Mouse (Mus musculus) hindbrain, embryonic 13.5 days (tissue): ENCODE data around the gene P4ha2. TPM values are rescaled to one million over a fixed set of nuclear protein-coding genes. Genes with fewer than 3 reads are reported as not detected.

ENCODE experiments used
- ATAC-seq: fragments of 200-750 bp; cut with Nextera tagmentation; 2 replicates; pipeline ENCODE4 v1.8.0; 2017; ENCODE audit warnings: moderate TSS enrichment; ENCODE audit not compliant: low FRiP score
- H3K27ac ChIP-seq: fragments of 300-500 bp; sonication (generic); 2 replicates; pipeline ENCODE4 v1.5.1; 2015; ENCODE audit warnings: inconsistent platforms, mild to moderate bottlenecking, moderate library complexity
- H3K27me3 ChIP-seq: fragments of 300-500 bp; sonication (generic); 2 replicates; pipeline ENCODE4 v1.6.1; 2015; ENCODE audit warnings: mild to moderate bottlenecking, inconsistent platforms
- H3K36me3 ChIP-seq: fragments of 300-500 bp; sonication (generic); 2 replicates; pipeline ENCODE4 v1.6.1; 2015; ENCODE audit warnings: mild to moderate bottlenecking, inconsistent platforms
- H3K4me1 ChIP-seq: fragments of 300-500 bp; sonication (generic); replicated peaks from 2 replicates; pipeline ENCODE4 v1.6.1; 2015; ENCODE audit warnings: inconsistent platforms
- H3K4me2 ChIP-seq: fragments of 300-500 bp; sonication (generic); 2 replicates; pipeline ENCODE4 v1.6.1; 2015; ENCODE audit warnings: inconsistent platforms, mild to moderate bottlenecking, moderate library complexity
- H3K4me3 ChIP-seq: fragments of 300-500 bp; sonication (generic); 2 replicates; pipeline ENCODE4 v1.5.1; 2015; ENCODE audit warnings: mild to moderate bottlenecking, inconsistent platforms
- H3K9ac ChIP-seq: fragments of 300-500 bp; sonication (generic); 2 replicates; pipeline ENCODE4 v1.6.1; 2015; ENCODE audit warnings: mild to moderate bottlenecking, inconsistent platforms
- H3K9me3 ChIP-seq: fragments of 300-500 bp; sonication (generic); 2 replicates; pipeline ENCODE4 v1.6.1; 2016; ENCODE audit warnings: inconsistent platforms
- WGBS: fragments of 180-500 bp; shearing (Covaris S2); methylation state at CpG from one replicate; pipeline ENCODE4 v1.1.7; 2015; 5-methylcytosine and 5-hydroxymethylcytosine counted together
- polyA plus RNA-seq: library from polyadenylated mRNA; unstranded; fragments of >200 nt; fragmentation: Nextera tagmentation; extraction: Ambion mirVana; gene quantifications from 2 replicates; pipeline ENCODE4 v1.2.1, GENCODE M21; 2015

Gene P4ha2
- polyA plus RNA-seq, 1 experiment from 2014 or later = 10.9 TPM

GRCm38 (mm10) chr11:54152957-54153356 lies 53.1 kb downstream of the P4ha2 start:
- Histone ChIP-seq H3K27me3 (no peaks in the 10 kb centered on the region), H3K4me1 (no peaks in the 10 kb centered on the region), H3K9ac (no peak overlapping the region), H3K27ac (no peak overlapping the region), H3K36me3 (no peaks in the 10 kb centered on the region), H3K4me2 (no peak overlapping the region), H3K4me3 (no peak overlapping the region), H3K9me3 (no peaks in the 10 kb centered on the region)
- 91% methylated on average over 3 of the region's 3 CpGs for WGBS
- ATAC-seq = no peak

- ATAC-seq = no peak
- 86% methylated on average over 6 of the region's 6 CpGs for WGBS
- H3K9me3 ChIP-seq = no peaks in the 10 kb centered on the region
- H3K27ac ChIP-seq = no peak overlapping the region
- H3K4me3 ChIP-seq = no peak overlapping the region
- no peaks in the 10 kb centered on the region for H3K4me1 ChIP-seq
- no peak overlapping the region for H3K4me2 ChIP-seq
- no peak overlapping the region for H3K9ac ChIP-seq
- no peaks in the 10 kb centered on the region for H3K27me3 ChIP-seq
- H3K36me3 ChIP-seq = no peaks in the 10 kb centered on the region
These were observed 56.0 kb downstream of the P4ha2 start for GRCm38 (mm10) chr11:54155864-54156263.

- Histone ChIP-seq H3K27ac (no peak overlapping the region), H3K4me3 (no peak overlapping the region), H3K4me1 (no peaks in the 10 kb centered on the region), H3K4me2 (no peak overlapping the region), H3K27me3 (no peaks in the 10 kb centered on the region), H3K9me3 (no peaks in the 10 kb centered on the region), H3K9ac (no peak overlapping the region), H3K36me3 (no peaks in the 10 kb centered on the region)
- ATAC-seq = no peak
These were observed 56.6 kb downstream of the P4ha2 start for GRCm38 (mm10) chr11:54156504-54156903.

GRCm38 (mm10) chr11:54157586-54157985 lies 57.7 kb downstream of the P4ha2 start:
- Histone ChIP-seq H3K4me2 (no peak overlapping the region), H3K9ac (no peak overlapping the region), H3K9me3 (no peaks in the 10 kb centered on the region), H3K36me3 (no peaks in the 10 kb centered on the region), H3K27ac (no peak overlapping the region), H3K4me1 (no peaks in the 10 kb centered on the region), H3K4me3 (no peak overlapping the region), H3K27me3 (no peaks in the 10 kb centered on the region)
- no peak for ATAC-seq
- WGBS = 90% methylated on average over 8 of the region's 8 CpGs

GRCm38 (mm10) chr11:54160435-54160834 lies 60.5 kb downstream of the P4ha2 start:
- Histone ChIP-seq H3K36me3 (no peaks in the 10 kb centered on the region), H3K27ac (no peak overlapping the region), H3K4me1 (no peaks in the 10 kb centered on the region), H3K9me3 (no peaks in the 10 kb centered on the region), H3K9ac (no peak overlapping the region), H3K4me2 (no peak overlapping the region), H3K4me3 (no peak overlapping the region), H3K27me3 (no peaks in the 10 kb centered on the region)
- ATAC-seq = no peak
- 78% methylated on average over 5 of the region's 5 CpGs for WGBS

- Histone ChIP-seq H3K9me3 (no peaks in the 10 kb centered on the region), H3K27ac (no peak overlapping the region), H3K36me3 (no peaks in the 10 kb centered on the region), H3K9ac (no peak overlapping the region), H3K4me3 (no peak overlapping the region), H3K27me3 (no peaks in the 10 kb centered on the region), H3K4me1 (no peaks in the 10 kb centered on the region), H3K4me2 (no peak overlapping the region)
- 72% methylated on average over 2 of the region's 2 CpGs for WGBS
- no peak for ATAC-seq
These were observed 61.0 kb downstream of the P4ha2 start for GRCm38 (mm10) chr11:54160920-54161319.

- H3K9me3 ChIP-seq = no peaks in the 10 kb centered on the region
- 85% methylated on average over 2 of the region's 2 CpGs for WGBS
- no peak overlapping the region for H3K4me2 ChIP-seq
- no peaks in the 10 kb centered on the region for H3K36me3 ChIP-seq
- no peak overlapping the region for H3K27ac ChIP-seq
- no peaks in the 10 kb centered on the region for H3K4me1 ChIP-seq
- H3K27me3 ChIP-seq = no peaks in the 10 kb centered on the region
- no peak overlapping the region for H3K9ac ChIP-seq
- no peak for ATAC-seq
- H3K4me3 ChIP-seq = no peak overlapping the region
These were observed 61.6 kb downstream of the P4ha2 start for GRCm38 (mm10) chr11:54161514-54161913.

GRCm38 (mm10) chr11:54162968-54163367 lies 63.1 kb downstream of the P4ha2 start:
- Histone ChIP-seq H3K27me3 (no peaks in the 10 kb centered on the region), H3K4me2 (no peak overlapping the region), H3K36me3 (no peaks in the 10 kb centered on the region), H3K27ac (no peak overlapping the region), H3K4me1 (no peaks in the 10 kb centered on the region), H3K9ac (no peak overlapping the region), H3K9me3 (no peaks in the 10 kb centered on the region), H3K4me3 (no peak overlapping the region)
- 45% methylated on average over 1 of the region's 1 CpGs for WGBS
- ATAC-seq = no peak

- Histone ChIP-seq H3K27me3 (no peaks in the 10 kb centered on the region), H3K4me1 (no peaks in the 10 kb centered on the region), H3K4me3 (no peak overlapping the region), H3K4me2 (no peak overlapping the region), H3K9me3 (no peaks in the 10 kb centered on the region), H3K9ac (no peak overlapping the region), H3K36me3 (no peaks in the 10 kb centered on the region), H3K27ac (no peak overlapping the region)
- WGBS = 87% methylated on average over 3 of the region's 3 CpGs
- ATAC-seq = no peak
These were observed 69.8 kb downstream of the P4ha2 start for GRCm38 (mm10) chr11:54169432-54170295.

GRCm38 (mm10) chr11:54171175-54171574 lies 71.3 kb downstream of the P4ha2 start:
- Histone ChIP-seq H3K4me1 (no peaks in the 10 kb centered on the region), H3K27ac (no peak overlapping the region), H3K9me3 (no peaks in the 10 kb centered on the region), H3K27me3 (no peaks in the 10 kb centered on the region), H3K36me3 (no peaks in the 10 kb centered on the region), H3K4me2 (no peak overlapping the region), H3K4me3 (no peak overlapping the region), H3K9ac (no peak overlapping the region)
- WGBS = 83% methylated on average over 2 of the region's 2 CpGs
- ATAC-seq = no peak

- ATAC-seq = no peak
- Histone ChIP-seq H3K4me2 (no peak overlapping the region), H3K4me1 (no peaks in the 10 kb centered on the region), H3K27ac (no peak overlapping the region), H3K9me3 (no peaks in the 10 kb centered on the region), H3K4me3 (no peak overlapping the region), H3K27me3 (no peaks in the 10 kb centered on the region), H3K36me3 (no peaks in the 10 kb centered on the region), H3K9ac (no peak overlapping the region)
- WGBS = 94% methylated on average over 4 of the region's 4 CpGs
These were observed 74.3 kb downstream of the P4ha2 start for GRCm38 (mm10) chr11:54174226-54174625.

- H3K9me3 ChIP-seq = no peaks in the 10 kb centered on the region
- 69% methylated on average over 2 of the region's 2 CpGs for WGBS
- H3K9ac ChIP-seq = no peak overlapping the region
- no peak for ATAC-seq
- H3K27me3 ChIP-seq = no peaks in the 10 kb centered on the region
- H3K36me3 ChIP-seq = no peaks in the 10 kb centered on the region
- H3K27ac ChIP-seq = no peak overlapping the region
- no peaks in the 10 kb centered on the region for H3K4me1 ChIP-seq
- no peak overlapping the region for H3K4me2 ChIP-seq
- no peak overlapping the region for H3K4me3 ChIP-seq
These were observed 75.0 kb downstream of the P4ha2 start for GRCm38 (mm10) chr11:54174877-54175276.
